Mouse (Mus musculus): ENCODE results near the gene Mutyh. TPM values are rescaled to one million over a fixed set of nuclear protein-coding genes. Genes with fewer than 3 reads are reported as not detected.
A peak's percentile ranks its signal among the peaks of the same experiment; 100 is the strongest.

Gene Mutyh
- polyA plus RNA-seq, 1 experiment from 2014 or later: 18.9 TPM

DNA sequence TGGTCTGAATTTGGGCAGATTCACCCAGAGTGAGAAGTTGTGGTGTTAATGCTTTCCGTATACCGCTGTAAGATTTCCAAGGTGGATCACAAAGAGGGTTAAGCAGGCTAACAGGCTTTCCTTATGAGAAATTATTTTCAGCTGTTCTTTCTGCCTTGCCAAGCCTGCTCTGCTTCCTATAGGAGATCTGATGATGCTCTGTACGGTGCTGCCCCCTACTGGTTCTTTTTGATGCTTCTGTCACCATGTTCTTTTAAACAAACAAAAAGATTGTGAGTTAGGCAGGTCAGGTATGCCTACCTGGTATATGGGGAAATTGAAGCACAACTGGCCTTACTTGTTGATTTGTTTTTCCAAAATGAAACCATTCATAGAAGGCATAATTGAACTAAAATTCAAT is 18.6 kb upstream of the Mutyh start:
- no peaks in the 10 kb centered on the region for H3K36me3 ChIP-seq
- H3K4me2 ChIP-seq: no peak overlapping the region
- no peaks in the 10 kb centered on the region for H3K9me3 ChIP-seq (replicated peaks)
- ATAC-seq (replicated peaks; ENCODE audit: low FRiP score): peak; percentile 58
- H3K4me3 ChIP-seq (replicated peaks): no peak overlapping the region
- no peak overlapping the region for H3K9ac ChIP-seq
- H3K27me3 ChIP-seq: no peaks in the 10 kb centered on the region
- WGBS: 14% methylated on average over 3 of the region's 3 CpGs
- H3K27ac ChIP-seq: no peak overlapping the region
- no peaks in the 10 kb centered on the region for H3K4me1 ChIP-seq

GRCm38 (mm10) chr4:116792453-116792852 is 15.1 kb upstream of the Mutyh start:
- no peaks in the 10 kb centered on the region for H3K27me3 ChIP-seq
- H3K4me2 ChIP-seq: no peak overlapping the region
- no peaks in the 10 kb centered on the region for H3K36me3 ChIP-seq
- H3K4me3 ChIP-seq (replicated peaks): no peak overlapping the region
- no peaks in the 10 kb centered on the region for H3K4me1 ChIP-seq
- H3K27ac ChIP-seq: no peak overlapping the region
- WGBS: 86% methylated on average over 8 of the region's 8 CpGs
- no peaks in the 10 kb centered on the region for H3K9me3 ChIP-seq (replicated peaks)
- ATAC-seq (replicated peaks; ENCODE audit: low FRiP score): no peak
- no peak overlapping the region for H3K9ac ChIP-seq

GRCm38 (mm10) chr4:116794273-116794672 is 13.2 kb upstream of the Mutyh start:
- no peak for ATAC-seq (replicated peaks; ENCODE audit: low FRiP score)

DNA sequence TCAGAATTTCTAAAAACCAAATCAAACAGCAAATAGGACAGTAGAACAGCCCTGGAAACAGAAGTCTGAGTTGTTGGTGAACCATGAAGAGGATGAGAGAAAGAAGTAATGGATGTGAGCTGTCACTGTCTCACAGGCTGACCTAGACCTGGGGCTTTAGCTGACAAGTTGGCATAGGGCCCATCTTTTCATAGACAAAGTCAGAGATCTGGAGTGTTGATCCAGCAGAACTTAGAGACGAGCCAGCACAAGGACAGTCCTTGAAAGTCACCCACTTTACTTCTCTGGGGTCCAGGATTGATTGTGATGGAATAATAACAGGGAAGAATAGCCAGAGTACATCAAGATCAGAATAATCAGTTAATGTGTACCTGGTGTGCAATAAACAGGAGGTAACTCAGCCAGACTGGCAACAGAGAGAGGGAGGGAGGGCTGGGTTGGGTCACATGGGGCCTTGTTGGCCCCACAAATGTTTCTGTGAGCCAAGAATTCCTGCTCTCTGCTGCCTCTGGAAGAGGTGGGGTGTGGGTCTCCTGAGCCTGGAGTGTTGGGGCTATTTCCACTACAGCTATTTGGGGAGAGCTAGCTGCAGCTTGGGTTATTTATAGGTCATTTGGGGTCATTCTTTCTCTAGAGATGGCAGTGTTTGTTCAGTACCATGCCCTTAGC is 10.9 kb upstream of the Mutyh start:
- Histone ChIP-seq H3K9me3 (replicated peaks) (no peaks in the 10 kb centered on the region), H3K4me1 (no peaks in the 10 kb centered on the region), H3K27me3 (no peaks in the 10 kb centered on the region), H3K4me3 (replicated peaks) (no peak overlapping the region), H3K4me2 (no peak overlapping the region), H3K9ac (no peak overlapping the region), H3K27ac (no peak overlapping the region), H3K36me3 (peaks cover 4% of the 10 kb centered on the region; the same call in 1 of the 2 replicates)
- no peak for ATAC-seq (replicated peaks; ENCODE audit: low FRiP score)
- WGBS: 56% methylated on average over 1 of the region's 1 CpGs

More at GRCm38 (mm10) chr4:116794273-116794672, 13.2 kb upstream of the Mutyh start:
- Histone ChIP-seq H3K36me3 (no peaks in the 10 kb centered on the region), H3K4me3 (replicated peaks) (no peak overlapping the region), H3K27me3 (no peaks in the 10 kb centered on the region), H3K9ac (no peak overlapping the region), H3K27ac (no peak overlapping the region), H3K9me3 (replicated peaks) (no peaks in the 10 kb centered on the region), H3K4me1 (no peaks in the 10 kb centered on the region), H3K4me2 (no peak overlapping the region)
- 71% methylated on average over 2 of the region's 2 CpGs for WGBS

- no peak overlapping the region for H3K9ac ChIP-seq
- WGBS: 44% methylated on average over 5 of the region's 5 CpGs
- ATAC-seq (replicated peaks; ENCODE audit: low FRiP score): no peak
- no peak overlapping the region for H3K4me2 ChIP-seq
- no peaks in the 10 kb centered on the region for H3K4me1 ChIP-seq
- H3K9me3 ChIP-seq (replicated peaks): no peaks in the 10 kb centered on the region
- H3K27ac ChIP-seq: no peak overlapping the region
- H3K27me3 ChIP-seq: no peaks in the 10 kb centered on the region
- H3K36me3 ChIP-seq: peaks cover 38% of the 10 kb centered on the region
- H3K4me3 ChIP-seq (replicated peaks): no peak overlapping the region
Observed at GRCm38 (mm10) chr4:116799901-116800300, 7.6 kb upstream of the Mutyh start.

DNA sequence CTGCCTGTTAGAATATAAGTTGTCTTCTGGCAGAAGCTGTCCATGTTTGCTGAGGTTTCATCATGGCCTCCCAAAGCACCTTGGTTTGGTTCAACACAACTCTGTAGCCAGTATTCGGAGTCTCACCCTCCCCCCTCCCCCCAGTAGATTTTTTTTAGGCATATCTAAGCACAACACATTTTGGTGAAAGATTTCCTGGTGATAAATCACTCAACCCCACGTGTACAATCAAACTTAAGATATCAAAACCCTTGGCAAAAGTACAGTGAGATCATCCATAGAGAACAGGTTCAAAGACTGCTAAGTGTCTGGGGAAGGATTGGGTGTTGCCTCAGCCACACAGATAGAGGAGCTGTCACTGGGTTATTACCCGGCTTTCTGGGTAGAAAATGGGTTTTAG is 3.5 kb downstream of the Mutyh start:
- no peak for ATAC-seq (replicated peaks; ENCODE audit: low FRiP score)
- H3K27me3 ChIP-seq: no peaks in the 10 kb centered on the region
- peaks cover 12% of the 10 kb centered on the region for H3K4me1 ChIP-seq
- H3K9ac ChIP-seq: no peak overlapping the region
- H3K36me3 ChIP-seq: peaks cover 8% of the 10 kb centered on the region; the same call in 1 of the 2 replicates
- no peak overlapping the region for H3K4me3 ChIP-seq (replicated peaks)
- H3K27ac ChIP-seq: no peak overlapping the region
- 67% methylated on average over 3 of the region's 3 CpGs for WGBS
- no peak overlapping the region for H3K4me2 ChIP-seq
- H3K9me3 ChIP-seq (replicated peaks): no peaks in the 10 kb centered on the region

GRCm38 (mm10) chr4:116815276-116815675 is 7.8 kb downstream of the Mutyh start:
- Histone ChIP-seq H3K4me2 (no peak overlapping the region), H3K9ac (no peak overlapping the region), H3K27ac (no peak overlapping the region), H3K4me3 (replicated peaks) (no peak overlapping the region), H3K4me1 (peaks cover under 1% of the 10 kb centered on the region; the same call in 1 of the 2 replicates), H3K27me3 (peaks cover 5% of the 10 kb centered on the region), H3K9me3 (replicated peaks) (no peaks in the 10 kb centered on the region), H3K36me3 (peaks cover 25% of the 10 kb centered on the region)
- ATAC-seq (replicated peaks; ENCODE audit: low FRiP score): no peak
- WGBS: 84% methylated on average over 5 of the region's 5 CpGs

GRCm38 (mm10) chr4:116817486-116817885 is 10.0 kb downstream of the Mutyh start:
- no peak for ATAC-seq (replicated peaks; ENCODE audit: low FRiP score)
- no peak overlapping the region for H3K27ac ChIP-seq
- H3K4me3 ChIP-seq (replicated peaks): no peak overlapping the region
- H3K9ac ChIP-seq: no peak overlapping the region
- H3K9me3 ChIP-seq (replicated peaks): no peaks in the 10 kb centered on the region
- peaks cover 10% of the 10 kb centered on the region for H3K4me1 ChIP-seq
- peaks cover 13% of the 10 kb centered on the region for H3K27me3 ChIP-seq
- H3K4me2 ChIP-seq: no peak overlapping the region
- WGBS: 96% methylated on average over 6 of the region's 6 CpGs
- H3K36me3 ChIP-seq: peaks cover 25% of the 10 kb centered on the region

GRCm38 (mm10) chr4:116819968-116820901 is 12.7 kb downstream of the Mutyh start:
- H3K4me2 ChIP-seq: peak overlapping the region; percentile 97
- 0 out of 2 replicates have a peak, but pooled peaks have one; percentile 7 for ATAC-seq (replicated peaks; ENCODE audit: low FRiP score)
- peak overlapping the region; percentile 51 for H3K9ac ChIP-seq
- 24% methylated on average over 32 of the region's 32 CpGs for WGBS
- peak overlapping the region; percentile 52 for H3K4me3 ChIP-seq (replicated peaks)
- peaks cover 22% of the 10 kb centered on the region for H3K4me1 ChIP-seq
- peaks cover 25% of the 10 kb centered on the region for H3K36me3 ChIP-seq
- peaks cover 13% of the 10 kb centered on the region for H3K27me3 ChIP-seq
- H3K9me3 ChIP-seq (replicated peaks): no peaks in the 10 kb centered on the region
- no peak overlapping the region for H3K27ac ChIP-seq

GRCm38 (mm10) chr4:116820902-116821693 is 13.6 kb downstream of the Mutyh start:
- Histone ChIP-seq H3K27ac (no peak overlapping the region), H3K27me3 (peaks cover 13% of the 10 kb centered on the region), H3K9me3 (replicated peaks) (no peaks in the 10 kb centered on the region), H3K4me3 (replicated peaks) (peak overlapping the region; percentile 52), H3K4me2 (peak overlapping the region; percentile 97), H3K9ac (peak overlapping the region; percentile 51), H3K36me3 (peaks cover 17% of the 10 kb centered on the region), H3K4me1 (peaks cover 24% of the 10 kb centered on the region)
- WGBS: under 1% methylated on average over 51 of the region's 51 CpGs
- ATAC-seq (replicated peaks; ENCODE audit: low FRiP score): peak; percentile 79

- Histone ChIP-seq H3K9me3 (replicated peaks) (no peaks in the 10 kb centered on the region), H3K27me3 (peaks cover 13% of the 10 kb centered on the region), H3K9ac (peak within 1 kb of the TSS; percentile 51), H3K36me3 (peaks cover 11% of the 10 kb centered on the region), H3K27ac (no peak within 1 kb of the TSS), H3K4me1 (peaks cover 24% of the 10 kb centered on the region), H3K4me3 (replicated peaks) (peak within 1 kb of the TSS; percentile 52), H3K4me2 (peak within 1 kb of the TSS; percentile 97)
- ATAC-seq (replicated peaks; ENCODE audit: low FRiP score): no peak
- 12% methylated on average over 9 of the region's 9 CpGs for WGBS
Observed at GRCm38 (mm10) chr4:116821694-116822016, 14.1 kb downstream of the Mutyh start, which contains the start of gene Hpdl. Hpdl (minus strand) TSS chr4:116821707.

Measured in kidney, embryonic 15.5 days (tissue).